Mouse (Mus musculus): Measurements from ENCODE around the gene Faf2.
A peak's percentile ranks its signal among the peaks of the same experiment; 100 is the strongest.

Faf2 gene

DNA sequence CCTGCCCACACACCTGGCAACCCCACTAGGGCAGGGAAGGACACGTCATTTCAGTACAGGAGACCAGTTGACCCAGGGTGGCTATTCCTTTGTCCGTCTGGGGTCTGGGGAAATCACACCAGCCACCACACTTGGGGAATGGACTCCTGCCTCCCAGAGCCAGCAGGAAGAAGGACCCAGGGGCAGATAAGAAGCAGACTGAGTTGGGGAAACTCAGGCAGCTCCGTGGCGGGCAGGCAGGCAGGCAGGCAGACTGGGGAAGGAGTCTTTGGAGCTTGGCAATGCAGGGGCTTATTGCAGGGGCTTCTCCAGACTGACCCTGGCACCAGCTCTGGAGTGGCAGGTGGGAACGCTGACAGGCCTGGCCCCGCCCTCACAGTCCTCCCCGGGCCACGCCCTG lies 59.7 kb downstream of the Faf2 start:
- DNase-seq: no peak

DNA sequence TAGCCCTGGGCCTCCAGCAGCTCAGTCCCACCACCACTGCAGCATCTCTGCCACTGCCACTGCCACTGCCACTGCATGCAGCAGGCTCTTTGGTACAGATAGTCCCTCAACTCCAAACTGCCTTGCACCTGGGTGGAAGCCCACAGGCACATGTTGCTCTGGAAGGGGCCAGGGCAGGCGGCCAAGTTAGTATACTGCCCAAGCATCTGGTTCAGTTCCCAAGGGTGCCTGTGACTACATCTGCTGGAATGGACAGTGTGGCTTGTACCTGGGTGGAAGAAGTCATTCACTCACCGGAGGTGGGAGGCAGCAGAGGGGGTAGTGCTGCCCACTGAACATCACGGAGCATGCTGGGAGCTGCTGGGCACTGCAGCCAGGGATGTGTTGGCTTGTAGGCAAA lies 61.7 kb downstream of the Faf2 start:
- no peak for DNase-seq

DNA sequence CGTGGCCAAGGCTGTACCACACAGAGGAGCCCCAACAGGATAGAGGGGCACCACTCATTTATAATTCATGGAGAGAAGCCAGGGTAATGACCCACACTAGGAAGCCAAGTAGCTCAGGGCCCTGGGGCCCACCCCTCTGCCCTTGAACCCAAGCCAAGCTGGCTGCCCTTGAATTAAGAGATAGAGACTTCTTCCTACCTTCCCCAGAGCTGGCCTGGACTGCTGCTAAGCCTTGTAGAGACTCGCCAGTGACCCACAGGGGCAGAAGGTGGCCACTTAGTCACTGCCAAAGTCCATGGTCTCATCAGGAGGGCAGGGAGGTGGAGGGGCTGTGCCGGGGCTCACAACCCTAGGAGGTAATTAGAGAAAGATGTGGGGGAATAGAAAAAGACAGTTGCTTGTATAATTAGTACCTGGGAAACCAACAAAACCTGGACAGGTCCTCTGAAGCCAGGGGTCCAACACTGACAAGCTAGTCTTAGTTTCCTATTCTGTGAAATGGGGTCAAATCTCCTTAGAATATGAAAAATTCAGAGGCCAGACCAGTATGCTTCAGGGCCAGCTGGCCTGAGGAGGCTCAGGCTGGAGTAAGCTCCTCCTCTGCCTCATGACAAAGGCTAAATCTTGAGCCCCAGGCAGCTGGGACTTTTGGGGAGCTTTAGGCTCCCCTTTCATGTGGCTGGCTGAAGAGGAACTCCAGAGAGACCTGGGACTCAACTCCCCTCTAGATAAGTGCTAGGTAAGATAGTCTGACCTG lies 62.7 kb downstream of the Faf2 start:
- DNase-seq: peak; percentile 40 to 41

DNA sequence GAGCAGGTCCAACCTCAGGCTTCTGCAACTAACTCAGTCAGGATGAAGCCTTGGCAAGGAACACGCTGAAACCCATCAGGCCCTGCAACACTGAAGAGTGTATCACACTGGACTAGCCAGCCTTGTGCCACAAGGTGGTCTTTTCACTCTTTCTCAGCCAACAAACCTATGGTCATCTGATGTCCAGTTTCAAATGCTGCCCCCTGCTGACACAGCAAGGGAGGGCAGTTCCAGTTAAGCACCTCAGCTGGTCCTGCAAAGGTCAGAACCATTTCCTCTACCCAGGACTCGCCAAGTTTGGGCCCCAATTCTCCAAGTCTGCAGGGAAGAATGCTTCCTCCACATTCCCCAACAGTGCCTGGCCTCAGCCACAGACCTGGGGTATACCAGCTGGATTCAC lies 63.6 kb downstream of the Faf2 start:
- DNase-seq: peak; percentile 71 to 86

DNA sequence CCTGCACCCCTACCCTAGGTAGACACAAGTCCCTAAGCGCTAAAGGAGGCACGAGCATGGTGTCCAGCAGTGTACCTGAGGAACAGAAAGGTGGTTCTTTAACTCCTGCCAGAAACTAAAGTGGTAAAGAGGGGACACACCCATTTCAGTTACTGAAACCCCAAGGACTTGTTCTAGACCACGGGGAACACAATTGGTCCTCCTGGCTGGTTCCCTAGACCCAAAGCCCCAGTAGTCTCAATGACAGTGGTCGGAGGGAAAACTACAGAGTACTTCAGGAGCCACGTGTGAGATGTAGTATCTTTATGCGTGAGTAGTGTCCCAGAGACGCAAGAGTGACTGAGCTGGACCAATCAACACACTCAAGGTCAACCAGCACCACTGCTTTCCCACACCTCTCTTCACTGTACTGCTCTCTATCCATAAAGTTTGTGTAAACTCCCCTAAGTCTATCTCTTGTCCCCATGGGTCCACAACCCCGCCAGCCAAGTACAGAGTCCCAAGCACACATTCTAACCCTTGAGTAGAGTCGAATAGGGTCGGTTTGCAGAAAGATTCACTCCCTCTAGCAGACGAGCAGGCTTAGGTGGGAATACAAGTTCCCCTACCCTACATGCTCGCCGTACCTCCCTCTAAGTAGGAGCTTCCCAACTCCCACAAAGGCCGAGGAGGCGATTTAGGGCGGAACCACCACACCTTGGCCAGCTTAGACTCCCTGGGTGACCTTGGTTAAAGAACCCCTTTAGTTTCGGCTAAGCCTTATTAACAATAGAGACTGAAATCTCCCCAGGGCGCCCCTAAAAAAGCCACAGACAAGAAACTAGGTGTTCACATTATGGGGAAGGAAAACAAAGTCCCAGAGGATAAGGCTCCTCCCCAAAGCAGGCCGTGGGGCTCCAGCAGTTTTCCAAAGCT lies 64.8 kb downstream of the Faf2 start:
- peak in 1 of 2 experiments; percentile 27 for DNase-seq

DNA sequence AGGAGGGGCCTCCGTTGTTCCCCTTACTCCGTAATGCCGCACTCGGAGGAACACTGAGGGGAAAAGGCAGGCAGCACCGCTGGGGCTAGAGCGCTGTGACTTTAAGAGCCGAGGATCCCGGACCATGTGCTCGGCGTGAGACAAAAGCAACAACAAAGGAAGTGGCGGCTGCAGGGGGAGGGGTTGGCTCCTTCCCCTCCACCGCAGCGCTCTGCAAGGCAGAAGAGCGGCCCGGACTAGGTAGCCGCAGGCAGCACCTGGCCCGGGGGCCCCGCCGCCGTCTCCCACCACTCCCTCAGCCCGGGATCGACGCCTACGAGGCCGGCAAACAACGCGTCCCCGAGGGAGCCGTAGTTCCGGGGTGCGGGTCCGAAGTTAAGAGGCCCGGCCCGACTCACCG lies 65.5 kb downstream of the Faf2 start:
- DNase-seq: peak; percentile 88 to 89

DNA sequence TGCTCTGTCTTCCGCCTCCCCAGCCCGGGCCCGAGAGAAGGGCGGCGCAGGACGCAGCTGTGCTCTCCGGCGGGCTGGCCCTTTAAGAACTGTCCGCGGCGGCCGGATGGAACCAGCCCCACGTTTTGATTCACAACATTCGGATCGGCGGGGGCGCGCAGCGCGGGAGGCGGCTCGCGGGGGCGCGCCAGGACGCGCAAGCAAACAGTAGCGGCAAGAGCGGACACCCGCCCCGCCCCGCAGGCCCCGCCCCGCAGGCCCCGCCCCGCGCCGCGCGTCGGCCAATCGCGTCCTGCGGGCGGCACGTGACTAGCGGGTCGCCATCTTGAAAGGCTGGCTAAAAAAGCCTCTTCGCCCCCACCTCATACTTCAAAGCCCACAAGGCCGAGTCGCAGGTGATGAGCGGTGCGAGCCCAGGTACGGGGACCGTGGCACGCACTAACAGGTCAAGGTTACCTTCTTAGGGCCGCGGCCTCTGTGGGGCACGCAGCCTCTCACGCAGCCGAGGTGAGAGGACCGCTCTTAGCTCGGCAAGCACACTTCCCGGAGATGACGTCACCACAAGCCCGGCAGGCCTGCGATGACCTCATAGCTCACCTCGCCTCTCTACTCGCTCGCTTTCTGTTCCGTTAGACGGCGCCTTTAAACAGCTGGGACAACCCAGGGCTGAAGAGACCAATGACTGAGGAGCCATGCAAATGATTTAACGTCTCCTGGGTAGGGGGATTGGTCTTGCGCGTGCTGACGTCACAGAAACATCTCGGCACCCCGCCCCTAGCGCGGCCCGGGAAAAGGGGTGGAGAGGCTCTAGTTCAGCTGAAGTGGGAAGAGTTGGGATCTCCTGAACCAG lies 66.2 kb downstream of the Faf2 start:
- DNase-seq: peak; percentile 98 to 99

DNA sequence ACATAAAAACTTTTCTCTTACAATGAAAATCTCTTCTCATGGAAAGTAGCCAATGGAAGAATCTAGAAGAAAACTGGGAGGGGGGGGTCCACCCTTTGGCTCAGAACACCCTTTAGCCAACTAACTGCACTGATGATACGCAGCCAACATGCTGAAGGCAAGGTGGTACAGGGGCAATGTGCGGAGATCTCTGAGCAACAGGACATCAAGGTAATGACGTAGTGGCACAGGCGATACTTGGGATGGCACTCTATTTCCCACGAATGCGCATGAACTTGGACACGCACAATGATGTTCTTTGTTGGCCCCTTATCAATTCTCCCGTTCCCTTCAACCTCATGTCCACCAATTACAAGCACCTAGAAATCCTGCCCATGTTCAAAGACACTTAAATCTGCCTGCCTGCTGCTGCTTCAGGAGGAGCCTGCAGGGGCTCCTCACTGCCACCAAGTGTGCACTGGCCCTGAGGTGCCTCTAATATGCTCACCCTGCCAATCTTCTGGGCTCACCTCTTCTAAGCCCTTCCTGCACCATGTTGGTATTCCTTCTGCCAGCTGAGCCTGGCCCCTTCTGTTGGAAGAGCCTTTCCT lies 68.7 kb downstream of the Faf2 start:
- DNase-seq: no peak

DNA sequence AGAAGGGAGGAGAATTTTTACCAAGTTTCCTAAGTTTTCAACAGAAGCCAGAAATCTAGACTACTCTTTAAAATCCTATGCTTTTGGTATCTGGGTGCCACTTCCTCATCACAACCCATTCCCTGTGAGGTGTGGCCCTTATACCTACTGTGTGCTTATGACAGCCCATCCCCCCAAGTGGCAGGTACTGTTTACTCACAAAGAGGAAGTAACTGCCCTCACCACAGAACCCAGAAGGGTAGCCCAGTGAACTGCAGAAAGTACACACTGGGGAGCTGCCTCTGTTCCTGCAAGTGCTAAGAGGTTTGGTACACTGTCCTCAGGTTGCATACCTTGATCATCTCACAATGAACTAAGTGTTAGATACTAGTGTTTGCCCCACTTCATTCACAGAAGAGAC lies 70.2 kb downstream of the Faf2 start:
- no peak for DNase-seq

DNA sequence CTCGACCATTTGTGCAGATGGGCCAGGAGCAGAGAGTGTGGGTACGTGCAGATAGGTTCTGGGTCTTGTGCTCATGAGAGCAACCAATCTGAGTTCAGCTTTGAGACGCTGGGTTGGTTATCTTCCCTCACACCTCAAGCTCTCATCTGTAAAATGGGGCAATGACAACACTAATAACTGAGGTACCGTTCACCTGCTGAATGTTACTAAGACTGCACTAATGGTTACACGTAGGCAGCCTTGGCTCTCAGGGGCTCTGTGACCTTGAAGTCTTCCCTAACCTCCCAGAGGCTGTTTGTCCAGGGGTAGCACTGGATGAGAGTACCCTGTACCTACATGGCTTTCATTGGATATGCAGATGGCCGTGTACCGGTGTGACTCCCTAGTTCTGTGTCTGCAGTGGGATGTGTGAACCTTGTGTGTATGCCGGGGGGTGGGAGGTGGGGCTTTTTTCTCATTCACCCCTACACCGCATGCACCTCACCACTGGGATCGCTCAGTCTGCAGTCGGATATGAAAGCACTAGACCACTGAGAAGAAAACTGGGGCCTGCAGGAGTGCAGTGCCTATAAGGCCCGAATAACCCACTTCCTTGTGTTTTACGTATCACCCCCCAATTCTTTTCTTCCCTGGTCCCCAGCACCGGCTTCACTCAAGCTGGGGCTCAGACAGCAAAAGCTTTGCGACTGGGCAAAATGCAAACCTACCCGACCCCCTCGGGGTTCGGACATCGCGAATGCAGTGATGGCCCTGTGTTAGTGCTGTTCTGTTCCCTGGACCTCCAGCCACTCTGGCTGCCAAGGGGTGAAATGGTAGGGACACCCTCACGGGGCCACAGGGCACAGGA lies 71.3 kb downstream of the Faf2 start:
- no peak for DNase-seq

DNA sequence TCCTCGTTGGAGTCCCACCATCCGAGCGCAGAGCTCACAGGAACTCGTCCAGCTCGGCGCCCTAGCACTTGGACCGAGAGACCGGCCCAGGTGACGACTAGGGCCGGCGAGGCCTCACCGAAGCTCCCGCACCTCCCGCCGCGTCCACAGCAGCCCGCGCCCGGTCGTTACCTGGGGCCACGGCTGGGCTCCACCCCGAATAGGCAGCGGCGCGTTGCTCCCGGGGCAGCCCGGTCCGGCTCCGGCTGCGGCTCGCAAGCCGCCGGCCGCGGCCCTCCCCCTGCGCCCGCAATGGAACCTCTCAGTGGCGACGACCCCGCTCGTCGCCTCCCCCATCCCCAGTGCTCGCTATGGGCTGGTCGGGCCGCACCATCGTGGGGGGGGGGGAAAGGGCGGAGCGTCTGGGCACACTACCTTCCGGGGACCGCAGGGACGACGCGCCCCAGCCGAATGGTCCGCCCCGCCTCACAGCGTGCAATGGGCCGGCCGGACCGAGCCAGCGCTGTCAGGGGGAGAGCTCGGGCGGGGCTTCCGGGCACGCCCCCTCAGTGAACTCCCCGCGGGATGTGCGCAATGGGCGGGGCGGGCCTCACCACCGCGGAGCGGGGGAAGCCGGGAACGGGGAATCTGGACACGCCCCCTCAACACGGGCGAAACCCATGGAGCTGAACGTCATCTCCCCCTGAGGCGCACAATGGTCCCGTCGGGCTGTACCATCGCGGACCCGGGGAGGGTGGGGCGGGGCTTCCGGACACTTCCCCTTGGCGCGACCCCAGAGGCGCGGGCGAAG lies 72.2 kb downstream of the Faf2 start, which contains the start of gene Rnf44:
Gene Rnf44 (minus strand): TSS at position 350 of the 790 bp plus-strand sequence.
- DNase-seq: peak; percentile 99

DNA sequence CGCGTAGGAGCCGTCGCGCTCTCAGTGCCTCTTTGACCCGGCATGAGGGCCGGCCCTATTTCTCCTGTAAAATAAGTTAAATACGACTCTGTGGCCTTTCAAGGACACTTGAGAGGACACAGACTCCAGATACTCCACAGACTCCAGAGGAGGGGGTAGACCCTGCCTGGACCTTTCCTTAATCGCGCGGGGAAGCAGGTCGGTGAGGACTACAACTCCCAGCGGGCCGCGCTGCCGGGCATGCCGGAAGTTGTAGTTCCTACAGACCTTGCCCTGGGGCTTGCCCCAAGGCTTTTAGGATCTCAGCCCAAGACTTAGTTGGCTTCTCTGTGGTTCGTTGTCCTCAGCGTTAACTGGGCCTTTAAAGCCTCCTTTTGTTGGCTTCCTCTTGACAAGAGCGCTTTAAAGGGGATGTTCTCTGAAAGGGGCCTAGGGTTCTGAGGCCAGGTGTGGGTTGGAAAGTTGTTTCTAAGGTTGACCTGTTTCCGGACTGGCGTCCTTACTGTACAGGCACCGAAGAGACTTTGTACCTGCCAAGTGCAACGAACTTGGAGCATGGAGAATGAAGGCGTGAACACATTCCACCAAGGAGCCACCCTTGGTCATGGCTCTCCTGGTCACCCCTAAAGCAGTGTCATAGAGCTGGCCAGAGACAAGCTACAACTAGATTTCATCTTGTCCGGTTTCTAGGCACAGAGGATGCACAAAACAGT lies 72.9 kb downstream of the Faf2 start:
- DNase-seq: peak; percentile 91 to 92

DNA sequence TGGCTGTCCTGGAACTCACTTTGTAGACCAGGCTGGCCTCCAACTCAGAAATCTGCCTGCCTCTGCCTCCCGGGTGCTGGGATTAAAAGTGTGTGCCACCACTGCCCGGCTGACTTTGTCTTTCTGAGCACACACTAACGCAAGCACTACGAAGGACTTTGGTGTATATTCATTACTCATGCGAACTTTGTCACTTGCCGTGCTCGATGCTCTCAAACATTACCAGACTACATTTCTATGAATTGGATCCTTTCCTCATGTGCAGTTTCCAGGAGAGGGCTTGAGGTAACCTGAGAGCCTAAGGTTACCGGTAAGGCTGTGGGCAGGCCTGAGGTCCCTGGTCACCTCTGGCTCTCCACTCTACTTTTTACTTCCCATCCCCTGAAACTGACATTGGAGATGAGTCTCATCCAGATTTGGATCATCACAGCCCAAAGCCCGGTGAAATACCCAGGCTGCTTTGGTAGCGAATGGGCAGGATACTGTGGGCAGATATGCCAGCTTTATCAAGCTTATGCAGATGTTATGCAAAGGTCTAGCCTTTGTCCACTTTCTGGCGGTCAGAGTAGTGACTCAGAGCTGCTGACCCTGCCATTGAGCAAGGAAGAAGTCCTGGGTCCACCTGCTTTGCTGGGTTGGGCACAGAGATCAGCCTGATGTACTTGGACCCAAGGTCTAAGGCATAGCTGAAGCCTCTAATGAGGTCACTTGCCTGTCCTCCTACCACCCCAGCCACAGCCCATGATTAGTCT lies 74.1 kb downstream of the Faf2 start:
- peak; percentile 23 to 38 for DNase-seq

DNA sequence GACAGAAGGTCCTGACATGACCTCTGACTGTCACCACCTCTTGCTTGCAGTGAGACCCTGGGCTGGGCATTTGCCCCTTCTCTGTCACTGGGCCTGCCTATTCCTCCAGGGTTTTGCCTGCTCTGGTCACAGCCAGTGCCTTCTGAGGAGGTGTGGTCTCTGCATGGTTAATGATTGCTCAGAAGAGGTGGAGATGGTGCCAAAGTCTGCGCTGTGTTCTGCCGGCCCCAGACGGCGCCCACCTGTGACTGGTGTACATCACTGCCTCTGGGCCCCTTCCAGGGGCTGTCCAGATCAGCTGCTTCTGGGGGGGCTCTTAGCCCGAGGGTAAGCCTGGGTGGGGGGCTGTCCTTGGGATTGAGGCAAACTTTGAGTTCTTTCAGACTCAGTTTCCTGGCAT lies 79.7 kb downstream of the Faf2 start, which contains the start of gene Cdhr2:
Gene Cdhr2 (plus strand): TSS at position 219 of the 400 bp plus-strand sequence.
- DNase-seq: peak; percentile 81 to 82

DNA sequence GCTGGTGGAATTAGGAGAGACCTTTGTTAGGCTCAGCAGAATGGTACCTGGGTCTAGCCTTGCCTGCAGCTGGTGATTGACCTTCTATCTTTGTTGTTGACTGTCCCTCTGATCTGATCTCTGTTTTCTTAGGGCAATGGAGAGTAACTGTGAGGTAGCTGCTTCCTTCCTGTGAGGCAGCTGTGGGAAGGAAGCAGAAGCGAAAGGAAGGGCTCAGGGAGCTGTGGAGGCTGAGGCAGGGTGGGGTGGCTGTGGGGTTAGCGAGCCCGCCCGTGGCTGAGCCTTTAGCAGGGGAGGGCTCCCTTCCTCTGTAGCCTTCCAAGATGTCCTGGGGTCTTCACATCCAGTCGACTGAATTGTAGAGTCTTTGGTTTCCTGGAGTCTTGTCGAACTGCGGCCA lies 80.9 kb downstream of the Faf2 start:
- DNase-seq: no peak

DNA sequence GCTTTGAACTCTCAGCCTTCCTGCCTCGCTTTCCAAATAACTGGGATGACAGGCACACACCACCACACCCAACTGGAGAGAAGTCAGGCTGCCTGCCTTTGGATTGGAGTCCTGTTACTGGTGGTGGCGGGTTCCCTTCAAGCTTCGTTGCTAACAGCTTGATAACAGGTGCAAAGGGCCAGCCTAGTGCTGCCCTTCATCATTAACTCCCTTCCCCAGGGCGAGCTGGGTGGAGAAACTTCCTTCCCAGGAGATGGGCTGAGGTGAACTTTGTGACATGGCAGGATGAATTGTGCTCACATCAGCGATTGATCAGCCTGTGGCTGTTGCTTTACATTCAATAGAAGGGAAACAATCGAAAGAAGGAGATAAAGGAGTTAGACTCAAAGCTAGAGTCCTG lies 83.3 kb downstream of the Faf2 start:
- no peak for DNase-seq

DNA sequence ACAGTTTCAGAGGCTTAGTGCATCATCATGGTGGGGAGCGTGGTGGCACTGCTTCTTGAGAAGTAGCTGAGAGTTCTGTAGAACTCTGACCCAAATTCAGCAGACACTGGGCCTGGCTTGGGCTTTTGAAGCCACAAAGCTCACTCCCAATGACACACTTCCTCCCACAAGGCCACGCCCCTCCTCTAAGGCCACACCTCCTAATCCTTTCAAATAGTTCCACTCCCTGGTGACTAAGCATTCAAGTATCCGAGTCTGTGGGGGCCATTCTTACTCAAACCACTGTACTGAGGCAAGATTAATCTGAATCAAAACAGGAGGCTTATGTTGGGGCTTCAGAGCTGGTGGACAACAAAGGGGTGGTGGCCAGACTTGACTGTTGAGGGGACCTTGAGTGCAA lies 89.3 kb downstream of the Faf2 start:
- no peak for DNase-seq
